Mouse (Mus musculus) neural tube, embryonic 13.5 days (tissue): ENCODE data around the gene Egf. TPM values are rescaled to one million over a fixed set of nuclear protein-coding genes. Genes with fewer than 3 reads are reported as not detected.

Experiments used
- ATAC-seq: fragments of 200-750 bp; cut with Nextera tagmentation; 2 replicates; pipeline ENCODE4 v1.8.0; 2017; ENCODE audit warnings: low read depth, mild to moderate bottlenecking, moderate TSS enrichment, moderate library complexity
- H3K27ac ChIP-seq: fragments of 300-500 bp; sonication (generic); replicated peaks from 2 replicates; pipeline ENCODE4 v1.5.1; 2015; ENCODE audit warnings: moderate library complexity, mild to moderate bottlenecking, inconsistent platforms
- H3K27me3 ChIP-seq: fragments of 300-500 bp; sonication (generic); 2 replicates; pipeline ENCODE4 v1.6.1; 2015; ENCODE audit warnings: mild to moderate bottlenecking, inconsistent platforms
- H3K36me3 ChIP-seq: fragments of 300-500 bp; sonication (generic); 2 replicates; pipeline ENCODE4 v1.6.1; 2015; ENCODE audit warnings: mild to moderate bottlenecking, inconsistent platforms
- H3K4me1 ChIP-seq: fragments of 300-500 bp; sonication (generic); replicated peaks from 2 replicates; pipeline ENCODE4 v1.6.1; 2015; ENCODE audit warnings: inconsistent platforms
- H3K4me2 ChIP-seq: fragments of 300-500 bp; sonication (generic); 2 replicates; pipeline ENCODE4 v1.6.1; 2015; ENCODE audit warnings: inconsistent platforms, mild to moderate bottlenecking, moderate library complexity
- H3K4me3 ChIP-seq: fragments of 300-500 bp; sonication (generic); 2 replicates; pipeline ENCODE4 v1.5.1; 2015; ENCODE audit warnings: mild to moderate bottlenecking, inconsistent platforms
- H3K9ac ChIP-seq: fragments of 300-500 bp; sonication (generic); 2 replicates; pipeline ENCODE4 v1.6.1; 2015; ENCODE audit warnings: moderate library complexity, mild to moderate bottlenecking, inconsistent platforms
- H3K9me3 ChIP-seq: fragments of 300-500 bp; sonication (generic); 2 replicates; pipeline ENCODE4 v1.6.1; 2016; ENCODE audit warnings: inconsistent platforms
- WGBS: fragments of 180-500 bp; shearing (Covaris S2); methylation state at CpG from one replicate; pipeline ENCODE4 v1.1.7; 2015; 5-methylcytosine and 5-hydroxymethylcytosine counted together
- polyA plus RNA-seq: library from polyadenylated mRNA; unstranded; fragments of >200 nt; fragmentation: Nextera tagmentation; extraction: Ambion mirVana; gene quantifications from 2 replicates; pipeline ENCODE4 v1.2.1, GENCODE M21; 2015

Egf gene
- polyA plus RNA-seq, 1 experiment from 2014 or later, result 1.8 TPM

GRCm38 (mm10) chr3:129680258-129680657, 74.9 kb downstream of the Egf start:
- Histone ChIP-seq H3K9me3 (no peaks in the 10 kb centered on the region), H3K4me1 (no peaks in the 10 kb centered on the region), H3K9ac (no peak overlapping the region), H3K27me3 (no peaks in the 10 kb centered on the region), H3K4me3 (no peak overlapping the region), H3K36me3 (no peaks in the 10 kb centered on the region), H3K27ac (no peak overlapping the region), H3K4me2 (no peak overlapping the region)
- ATAC-seq, result no peak
- 68% methylated on average over 5 of the region's 5 CpGs for WGBS

GRCm38 (mm10) chr3:129675923-129676322, 79.2 kb downstream of the Egf start:
- Histone ChIP-seq H3K4me1 (no peaks in the 10 kb centered on the region), H3K4me3 (no peak overlapping the region), H3K27ac (no peak overlapping the region), H3K4me2 (no peak overlapping the region), H3K9ac (no peak overlapping the region), H3K36me3 (no peaks in the 10 kb centered on the region), H3K9me3 (no peaks in the 10 kb centered on the region), H3K27me3 (no peaks in the 10 kb centered on the region)
- 95% methylated on average over 7 of the region's 7 CpGs for WGBS
- ATAC-seq, result no peak

- Histone ChIP-seq H3K4me3 (no peak overlapping the region), H3K27ac (no peak overlapping the region), H3K36me3 (no peaks in the 10 kb centered on the region), H3K27me3 (no peaks in the 10 kb centered on the region), H3K9ac (no peak overlapping the region), H3K9me3 (0 out of 2 replicates have a peak, but pooled peaks cover 4% of the 10 kb centered on the region), H3K4me2 (no peak overlapping the region), H3K4me1 (no peaks in the 10 kb centered on the region)
- 73% methylated on average over 2 of the region's 2 CpGs for WGBS
- ATAC-seq, result no peak
These were observed 91.2 kb downstream of the Egf start for GRCm38 (mm10) chr3:129663906-129664305.

GRCm38 (mm10) chr3:129658776-129659175, 96.3 kb downstream of the Egf start:
- H3K4me3 ChIP-seq, result no peak overlapping the region
- 91% methylated on average over 7 of the region's 7 CpGs for WGBS
- no peaks in the 10 kb centered on the region for H3K27me3 ChIP-seq
- no peak for ATAC-seq
- no peak overlapping the region for H3K4me2 ChIP-seq
- no peak overlapping the region for H3K9ac ChIP-seq
- H3K4me1 ChIP-seq, result no peaks in the 10 kb centered on the region
- no peaks in the 10 kb centered on the region for H3K36me3 ChIP-seq
- H3K9me3 ChIP-seq, result no peaks in the 10 kb centered on the region
- no peak overlapping the region for H3K27ac ChIP-seq

- no peak for ATAC-seq
- 84% methylated on average over 11 of the region's 11 CpGs for WGBS
These were observed 97.3 kb downstream of the Egf start for GRCm38 (mm10) chr3:129657775-129658174.

GRCm38 (mm10) chr3:129657222-129657621, 97.9 kb downstream of the Egf start:
- Histone ChIP-seq H3K9me3 (no peaks in the 10 kb centered on the region), H3K36me3 (no peaks in the 10 kb centered on the region), H3K27ac (no peak overlapping the region), H3K9ac (no peak overlapping the region), H3K4me3 (no peak overlapping the region), H3K4me1 (no peaks in the 10 kb centered on the region), H3K4me2 (no peak overlapping the region), H3K27me3 (no peaks in the 10 kb centered on the region)
- ATAC-seq, result no peak
- 88% methylated on average over 9 of the region's 9 CpGs for WGBS

More at GRCm38 (mm10) chr3:129657775-129658174, 97.3 kb downstream of the Egf start:
- H3K4me3 ChIP-seq, result no peak overlapping the region
- no peaks in the 10 kb centered on the region for H3K9me3 ChIP-seq
- H3K27me3 ChIP-seq, result no peaks in the 10 kb centered on the region
- no peak overlapping the region for H3K4me2 ChIP-seq
- no peak overlapping the region for H3K9ac ChIP-seq
- H3K4me1 ChIP-seq, result no peaks in the 10 kb centered on the region
- no peaks in the 10 kb centered on the region for H3K36me3 ChIP-seq
- no peak overlapping the region for H3K27ac ChIP-seq

GRCm38 (mm10) chr3:129656540-129656939, 98.6 kb downstream of the Egf start:
- Histone ChIP-seq H3K27ac (no peak overlapping the region), H3K27me3 (no peaks in the 10 kb centered on the region), H3K4me2 (no peak overlapping the region), H3K4me1 (no peaks in the 10 kb centered on the region), H3K9ac (no peak overlapping the region), H3K36me3 (no peaks in the 10 kb centered on the region), H3K9me3 (no peaks in the 10 kb centered on the region), H3K4me3 (no peak overlapping the region)
- ATAC-seq, result no peak
- 75% methylated on average over 4 of the region's 4 CpGs for WGBS

GRCm38 (mm10) chr3:129652476-129652875, 102.6 kb downstream of the Egf start:
- WGBS, result 88% methylated on average over 4 of the region's 4 CpGs
- Histone ChIP-seq H3K9me3 (no peaks in the 10 kb centered on the region), H3K4me1 (peaks cover 8% of the 10 kb centered on the region), H3K27ac (no peak overlapping the region), H3K4me2 (no peak overlapping the region), H3K36me3 (no peaks in the 10 kb centered on the region), H3K4me3 (no peak overlapping the region), H3K9ac (no peak overlapping the region), H3K27me3 (no peaks in the 10 kb centered on the region)
- no peak for ATAC-seq

GRCm38 (mm10) chr3:129651765-129652164, 103.4 kb downstream of the Egf start:
- 94% methylated on average over 8 of the region's 8 CpGs for WGBS
- peaks cover 11% of the 10 kb centered on the region for H3K4me1 ChIP-seq
- no peaks in the 10 kb centered on the region for H3K27me3 ChIP-seq
- no peak overlapping the region for H3K27ac ChIP-seq
- no peaks in the 10 kb centered on the region for H3K36me3 ChIP-seq
- no peak overlapping the region for H3K9ac ChIP-seq
- H3K4me2 ChIP-seq, result no peak overlapping the region
- no peak for ATAC-seq
- H3K9me3 ChIP-seq, result no peaks in the 10 kb centered on the region
- H3K4me3 ChIP-seq, result no peak overlapping the region

GRCm38 (mm10) chr3:129650931-129651330, 104.2 kb downstream of the Egf start:
- WGBS, result 9% methylated on average over 1 of the region's 1 CpGs
- ATAC-seq, result no peak

GRCm38 (mm10) chr3:129650293-129650612, 104.9 kb downstream of the Egf start:
- H3K4me2 ChIP-seq, result no peak overlapping the region
- H3K36me3 ChIP-seq, result no peaks in the 10 kb centered on the region
- H3K27me3 ChIP-seq, result no peaks in the 10 kb centered on the region
- H3K9ac ChIP-seq, result no peak overlapping the region
- H3K27ac ChIP-seq, result no peak overlapping the region
- H3K4me1 ChIP-seq, result peaks cover 14% of the 10 kb centered on the region
- ATAC-seq, result no peak
- no peak overlapping the region for H3K4me3 ChIP-seq
- H3K9me3 ChIP-seq, result no peaks in the 10 kb centered on the region

More at GRCm38 (mm10) chr3:129650931-129651330, 104.2 kb downstream of the Egf start:
- H3K36me3 ChIP-seq, result no peaks in the 10 kb centered on the region
- no peak overlapping the region for H3K27ac ChIP-seq
- H3K9ac ChIP-seq, result no peak overlapping the region
- peaks cover 11% of the 10 kb centered on the region for H3K4me1 ChIP-seq
- H3K4me3 ChIP-seq, result no peak overlapping the region
- H3K4me2 ChIP-seq, result no peak overlapping the region
- no peaks in the 10 kb centered on the region for H3K27me3 ChIP-seq
- no peaks in the 10 kb centered on the region for H3K9me3 ChIP-seq

- 63% methylated on average over 8 of the region's 8 CpGs for WGBS
- Histone ChIP-seq H3K27ac (no peak overlapping the region), H3K4me3 (no peak overlapping the region), H3K36me3 (no peaks in the 10 kb centered on the region), H3K4me2 (no peak overlapping the region), H3K27me3 (no peaks in the 10 kb centered on the region), H3K9me3 (no peaks in the 10 kb centered on the region), H3K4me1 (peaks cover 16% of the 10 kb centered on the region), H3K9ac (no peak overlapping the region)
- ATAC-seq, result no peak
These were observed 105.4 kb downstream of the Egf start for GRCm38 (mm10) chr3:129649586-129650292.

- no peak overlapping the region for H3K4me3 ChIP-seq
- no peak overlapping the region for H3K4me2 ChIP-seq
- H3K27ac ChIP-seq, result no peak overlapping the region
- H3K9ac ChIP-seq, result no peak overlapping the region
- no peaks in the 10 kb centered on the region for H3K27me3 ChIP-seq
- no peaks in the 10 kb centered on the region for H3K9me3 ChIP-seq
- no peak for ATAC-seq
- 85% methylated on average over 5 of the region's 5 CpGs for WGBS
- no peaks in the 10 kb centered on the region for H3K36me3 ChIP-seq
- H3K4me1 ChIP-seq, result peaks cover 16% of the 10 kb centered on the region
These were observed 106.5 kb downstream of the Egf start for GRCm38 (mm10) chr3:129648598-129648997.
